Comparison of ENCODE assay signal across 13 mouse cellular contexts in genomic region chr1:194310373-194310772, GRCm38 (mm10).
DNase-seq lines count a peak whose midpoint lies in the region; ATAC-seq lines count a peak whose summit lies in the region.
"Had no signal": no experiment of that assay in that cellular context is flagged by ENCODE, and none has a peak within 500 bp of the region (broad histone marks: within the 10 kb centered on the region; RNA-seq: fewer than 3 reads in every experiment).

No protein-coding gene starts in this region.

- H3K4me2 ChIP-seq in hindbrain, embryonic 14.5 days (replicated peaks), result no peak overlapping the region
- H3K4me2 ChIP-seq in neural tube, embryonic 15.5 days, result no peak overlapping the region
- H3K4me2 ChIP-seq in forebrain, embryonic 15.5 days (replicated peaks), result no peak overlapping the region
- H3K4me2 ChIP-seq: embryonic facial prominence, embryonic 15.5 days; liver, embryonic 13.5 days had no signal

- peak; percentile 37 for DNase-seq in hindbrain, embryonic 10.5 days (ENCODE audit: low spot score)
- no peak for DNase-seq in hindbrain, embryonic 14.5 days (ENCODE audit: low spot score)
- peak; percentile 37 for DNase-seq in neural tube, embryonic 10.5 days (ENCODE audit: extremely low spot score, low spot score)
- peak; percentile 75 for DNase-seq in retina, postnatal 1 day
- DNase-seq in MN1 (ENCODE audit: low spot score), result no peak
- no peak for DNase-seq in heart, adult 18-20 months
- DNase-seq: adrenal gland, postnatal 25 days; gastrocnemius, postnatal 14 days; layer of hippocampus, postnatal 36 days; liver, embryonic 13.5 days had no signal

- H3K27me3 ChIP-seq in hindbrain, embryonic 10.5 days (ENCODE audit: insufficient read depth, poor library complexity, severe bottlenecking), result no peaks in the 10 kb centered on the region
- H3K27me3 ChIP-seq in hindbrain, embryonic 14.5 days (ENCODE audit: control insufficient read depth, insufficient read depth, low read length), result no peaks in the 10 kb centered on the region
- no peaks in the 10 kb centered on the region for H3K27me3 ChIP-seq in neural tube, embryonic 15.5 days (replicated peaks)
- H3K27me3 ChIP-seq in forebrain, embryonic 15.5 days, result no peaks in the 10 kb centered on the region
- H3K27me3 ChIP-seq: embryonic facial prominence, embryonic 15.5 days; liver, embryonic 13.5 days had no signal

- H3K36me3 ChIP-seq in hindbrain, embryonic 10.5 days, result no peaks in the 10 kb centered on the region
- H3K36me3 ChIP-seq in hindbrain, embryonic 14.5 days (replicated peaks; ENCODE audit: control insufficient read depth, insufficient read depth), result no peaks in the 10 kb centered on the region
- no peaks in the 10 kb centered on the region for H3K36me3 ChIP-seq in neural tube, embryonic 15.5 days
- H3K36me3 ChIP-seq in forebrain, embryonic 15.5 days, result no peaks in the 10 kb centered on the region
- H3K36me3 ChIP-seq: embryonic facial prominence, embryonic 15.5 days; liver, embryonic 13.5 days had no signal

- no peak overlapping the region for H3K9ac ChIP-seq in hindbrain, embryonic 14.5 days
- H3K9ac ChIP-seq in neural tube, embryonic 15.5 days (replicated peaks), result no peak overlapping the region
- H3K9ac ChIP-seq in forebrain, embryonic 15.5 days (replicated peaks), result no peak overlapping the region
- H3K9ac ChIP-seq: embryonic facial prominence, embryonic 15.5 days; liver, embryonic 13.5 days had no signal

- H3K9me3 ChIP-seq in hindbrain, embryonic 10.5 days, result no peaks in the 10 kb centered on the region
- H3K9me3 ChIP-seq in hindbrain, embryonic 14.5 days (ENCODE audit: control insufficient read depth, low read length), result no peaks in the 10 kb centered on the region
- no peaks in the 10 kb centered on the region for H3K9me3 ChIP-seq in neural tube, embryonic 15.5 days (replicated peaks)
- H3K9me3 ChIP-seq in forebrain, embryonic 15.5 days, result no peaks in the 10 kb centered on the region
- H3K9me3 ChIP-seq: embryonic facial prominence, embryonic 15.5 days; liver, embryonic 13.5 days had no signal

- peak overlapping the region; percentile 67 for H3K27ac ChIP-seq in hindbrain, embryonic 10.5 days
- no peak overlapping the region for H3K27ac ChIP-seq in hindbrain, embryonic 14.5 days
- no peak overlapping the region for H3K27ac ChIP-seq in neural tube, embryonic 15.5 days (replicated peaks)
- 0 out of 2 replicates have a peak overlapping the region, but pooled peaks have one; percentile 29 for H3K27ac ChIP-seq in forebrain, embryonic 15.5 days (replicated peaks)
- H3K27ac ChIP-seq: embryonic facial prominence, embryonic 15.5 days; liver, embryonic 13.5 days had no signal

- WGBS in hindbrain, embryonic 10.5 days, result 40% methylated on average over 2 of the region's 2 CpGs
- WGBS in hindbrain, embryonic 14.5 days, result 8% methylated on average over 2 of the region's 2 CpGs
- WGBS in neural tube, embryonic 15.5 days, result 20% methylated on average over 2 of the region's 2 CpGs
- 11% methylated on average over 2 of the region's 2 CpGs for WGBS in forebrain, embryonic 15.5 days

- no peak overlapping the region for H3K4me3 ChIP-seq in hindbrain, embryonic 10.5 days
- no peak overlapping the region for H3K4me3 ChIP-seq in hindbrain, embryonic 14.5 days (replicated peaks; ENCODE audit: low read length)
- no peak overlapping the region for H3K4me3 ChIP-seq in neural tube, embryonic 15.5 days (replicated peaks)
- no peak overlapping the region for H3K4me3 ChIP-seq in forebrain, embryonic 15.5 days
- H3K4me3 ChIP-seq: embryonic facial prominence, embryonic 15.5 days; liver, embryonic 13.5 days had no signal

- H3K4me1 ChIP-seq in hindbrain, embryonic 10.5 days (replicated peaks), result peaks cover 12% of the 10 kb centered on the region
- H3K4me1 ChIP-seq in hindbrain, embryonic 14.5 days (replicated peaks; ENCODE audit: control insufficient read depth, insufficient read depth, low read length), result 0 out of 2 replicates have a peak, but pooled peaks cover 4% of the 10 kb centered on the region
- H3K4me1 ChIP-seq in neural tube, embryonic 15.5 days, result 0 out of 2 replicates have a peak, but pooled peaks cover 4% of the 10 kb centered on the region
- H3K4me1 ChIP-seq in forebrain, embryonic 15.5 days, result peaks cover 14% of the 10 kb centered on the region
- H3K4me1 ChIP-seq: embryonic facial prominence, embryonic 15.5 days had no signal

- no peak for ATAC-seq in hindbrain, embryonic 14.5 days (ENCODE audit: low FRiP score)
- ATAC-seq in neural tube, embryonic 15.5 days (ENCODE audit: low FRiP score), result no peak
- ATAC-seq in forebrain, embryonic 15.5 days (replicated peaks), result peak; percentile 60; the same call in 1 of the 2 replicates

Comparison
In these comparisons a context has a peak if more than half of its experiments do, and no peak if none do; other contexts are left out.
1. DNase-seq: peak in hindbrain, embryonic 10.5 days (single experiment), neural tube, embryonic 10.5 days (single experiment) and retina, postnatal 1 day (single experiment); none in hindbrain, embryonic 14.5 days (single experiment), MN1 (single experiment) and heart, adult 18-20 months (0 of 2).
2. H3K27ac ChIP-seq: peak in hindbrain, embryonic 10.5 days (single experiment) and forebrain, embryonic 15.5 days (single experiment); none in hindbrain, embryonic 14.5 days (single experiment) and neural tube, embryonic 15.5 days (single experiment).